Mouse (Mus musculus): ENCODE results near the gene Fzr1.
A peak's percentile ranks its signal among the peaks of the same experiment; 100 is the strongest.

Gene Fzr1

DNA sequence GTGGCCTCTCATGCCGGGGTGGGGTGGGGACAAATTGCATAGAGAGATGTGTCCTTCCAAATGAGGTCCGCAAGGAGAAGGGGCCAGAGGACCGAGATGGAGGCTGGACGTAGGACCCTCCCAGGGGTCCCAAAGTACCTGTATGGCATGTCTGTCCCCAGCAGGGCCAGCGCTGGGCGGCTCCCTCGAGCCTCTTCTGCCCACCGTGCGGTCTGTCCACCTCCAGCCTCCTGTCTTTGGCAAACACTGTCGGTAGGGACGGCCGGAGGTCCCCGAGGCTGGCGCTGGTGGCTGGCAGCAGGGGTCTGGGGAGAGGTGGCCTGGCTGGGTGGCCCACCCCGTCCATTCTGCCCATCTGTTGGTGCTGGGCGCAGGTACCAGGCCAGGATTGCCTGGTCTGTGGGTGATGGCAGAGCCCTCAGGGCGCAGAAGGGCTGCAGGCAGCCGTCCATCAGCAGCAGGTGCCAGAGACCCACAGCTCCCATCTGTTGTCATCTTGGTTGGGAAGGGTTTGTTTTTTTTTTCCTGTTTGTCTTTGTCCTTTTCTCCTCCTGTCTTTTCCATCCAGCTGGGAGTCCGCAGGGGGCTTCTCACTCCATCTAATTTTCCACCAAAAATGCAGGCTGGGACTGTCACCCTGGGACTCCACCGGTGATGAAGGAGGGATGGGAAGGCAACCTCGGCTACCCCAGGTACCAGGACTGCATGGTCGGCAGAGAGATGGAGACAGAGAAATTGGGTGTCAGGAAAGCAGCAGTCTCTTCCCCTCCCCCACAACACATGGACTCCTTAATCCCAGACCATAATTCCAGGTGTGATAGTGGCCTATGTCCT, 22.3 kb upstream of the Fzr1 start:
- Histone ChIP-seq H3K27me3 (ENCODE audit: control insufficient read depth, insufficient read depth, low read length, poor library complexity, severe bottlenecking) (no peaks in the 10 kb centered on the region), H3K36me3 (ENCODE audit: control insufficient read depth, insufficient read depth, low read length, poor library complexity, severe bottlenecking) (peaks cover 2% of the 10 kb centered on the region; the same call in 1 of the 2 replicates)
- DNase-seq (ENCODE audit: low read depth, low spot score): no peak

DNA sequence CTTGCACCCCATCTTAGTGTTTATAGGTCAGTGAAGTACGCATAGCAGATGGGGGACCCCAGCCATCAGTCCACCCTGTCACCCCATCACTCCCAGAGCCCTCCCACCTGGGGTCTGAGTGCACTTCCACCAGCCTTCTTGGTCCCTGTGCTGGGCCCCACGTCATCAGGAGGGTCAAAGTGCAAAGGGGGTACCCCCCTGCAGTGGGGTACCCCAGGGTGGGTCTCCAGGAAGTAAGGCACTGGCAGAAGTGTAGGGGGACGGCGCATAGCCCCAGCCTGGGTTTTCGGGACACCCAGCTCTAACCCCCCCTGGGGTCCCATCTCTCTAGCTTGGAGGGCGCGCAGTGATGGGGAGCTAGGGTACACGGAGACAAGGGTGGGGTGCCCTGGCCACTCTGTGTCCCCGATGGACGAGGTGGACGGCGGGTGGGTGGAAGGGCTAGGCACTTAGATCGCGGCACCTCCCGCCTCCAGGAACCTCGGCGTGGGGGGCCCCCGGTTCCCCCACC, 21.5 kb upstream of the Fzr1 start:
- DNase-seq (ENCODE audit: low read depth, low spot score): no peak
- Histone ChIP-seq H3K27me3 (ENCODE audit: control insufficient read depth, insufficient read depth, low read length, poor library complexity, severe bottlenecking) (no peaks in the 10 kb centered on the region), H3K36me3 (ENCODE audit: control insufficient read depth, insufficient read depth, low read length, poor library complexity, severe bottlenecking) (peaks cover 2% of the 10 kb centered on the region; the same call in 1 of the 2 replicates)

GRCm38 (mm10) chr10:81399296-81399695, 21.0 kb upstream of the Fzr1 start:
- DNase-seq (ENCODE audit: low read depth, low spot score): no peak
- Histone ChIP-seq H3K36me3 (ENCODE audit: control insufficient read depth, insufficient read depth, low read length, poor library complexity, severe bottlenecking) (peaks cover 2% of the 10 kb centered on the region; the same call in 1 of the 2 replicates), H3K27me3 (ENCODE audit: control insufficient read depth, insufficient read depth, low read length, poor library complexity, severe bottlenecking) (no peaks in the 10 kb centered on the region)

DNA sequence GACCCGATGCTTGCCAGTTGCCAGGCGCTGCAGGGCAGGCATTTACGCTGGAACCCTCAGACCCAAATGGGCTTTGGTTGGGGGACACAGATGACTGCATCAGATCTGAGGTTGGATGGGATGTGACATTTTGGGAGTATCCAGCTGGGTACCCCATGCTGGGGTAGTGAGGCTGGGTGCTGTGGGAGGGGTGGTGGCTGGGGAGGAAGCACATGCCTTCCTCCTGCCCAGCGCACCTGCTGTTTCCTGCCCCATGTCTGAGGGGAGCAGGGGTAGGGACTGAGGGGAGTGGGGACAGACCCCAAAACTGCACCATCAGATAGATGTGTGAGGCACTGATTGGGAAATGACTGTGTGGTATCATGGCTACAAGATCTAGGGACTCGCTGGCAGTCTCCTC, 18.4 kb upstream of the Fzr1 start:
- Histone ChIP-seq H3K27me3 (ENCODE audit: control insufficient read depth, insufficient read depth, low read length, poor library complexity, severe bottlenecking) (no peaks in the 10 kb centered on the region), H3K36me3 (ENCODE audit: control insufficient read depth, insufficient read depth, low read length, poor library complexity, severe bottlenecking) (peaks cover 2% of the 10 kb centered on the region; the same call in 1 of the 2 replicates)
- DNase-seq (ENCODE audit: low read depth, low spot score): no peak

- Histone ChIP-seq H3K36me3 (ENCODE audit: control insufficient read depth, insufficient read depth, low read length, poor library complexity, severe bottlenecking) (peaks cover 2% of the 10 kb centered on the region; the same call in 1 of the 2 replicates), H3K27me3 (ENCODE audit: control insufficient read depth, insufficient read depth, low read length, poor library complexity, severe bottlenecking) (no peaks in the 10 kb centered on the region)
- no peak for DNase-seq (ENCODE audit: low read depth, low spot score)
Measured at GRCm38 (mm10) chr10:81395865-81396264, 17.5 kb upstream of the Fzr1 start.

- peak; percentile 86 for DNase-seq (ENCODE audit: low read depth, low spot score)
Measured at GRCm38 (mm10) chr10:81395127-81395526, 16.8 kb upstream of the Fzr1 start.

GRCm38 (mm10) chr10:81393456-81394063, 15.2 kb upstream of the Fzr1 start:
- DNase-seq (ENCODE audit: low read depth, low spot score): no peak
- Histone ChIP-seq H3K36me3 (ENCODE audit: control insufficient read depth, insufficient read depth, low read length, poor library complexity, severe bottlenecking) (no peaks in the 10 kb centered on the region), H3K27me3 (ENCODE audit: control insufficient read depth, insufficient read depth, low read length, poor library complexity, severe bottlenecking) (no peaks in the 10 kb centered on the region)

More at GRCm38 (mm10) chr10:81395127-81395526, 16.8 kb upstream of the Fzr1 start:
- H3K27me3 ChIP-seq (ENCODE audit: control insufficient read depth, insufficient read depth, low read length, poor library complexity, severe bottlenecking): no peaks in the 10 kb centered on the region
- no peaks in the 10 kb centered on the region; the same call in 1 of the 2 replicates for H3K36me3 ChIP-seq (ENCODE audit: control insufficient read depth, insufficient read depth, low read length, poor library complexity, severe bottlenecking)

GRCm38 (mm10) chr10:81392781-81393185, 14.5 kb upstream of the Fzr1 start, which contains the start of gene Smim24:
TSS of gene Smim24 (plus strand) at chr10:81393051.
- Histone ChIP-seq H3K27me3 (ENCODE audit: control insufficient read depth, insufficient read depth, low read length, poor library complexity, severe bottlenecking) (no peaks in the 10 kb centered on the region), H3K36me3 (ENCODE audit: control insufficient read depth, insufficient read depth, low read length, poor library complexity, severe bottlenecking) (no peaks in the 10 kb centered on the region)
- no peak for DNase-seq (ENCODE audit: low read depth, low spot score)

GRCm38 (mm10) chr10:81392270-81392669, 14.0 kb upstream of the Fzr1 start:
- Histone ChIP-seq H3K27me3 (ENCODE audit: control insufficient read depth, insufficient read depth, low read length, poor library complexity, severe bottlenecking) (no peaks in the 10 kb centered on the region), H3K36me3 (ENCODE audit: control insufficient read depth, insufficient read depth, low read length, poor library complexity, severe bottlenecking) (no peaks in the 10 kb centered on the region; the same call in 1 of the 2 replicates)
- DNase-seq (ENCODE audit: low read depth, low spot score): no peak

DNA sequence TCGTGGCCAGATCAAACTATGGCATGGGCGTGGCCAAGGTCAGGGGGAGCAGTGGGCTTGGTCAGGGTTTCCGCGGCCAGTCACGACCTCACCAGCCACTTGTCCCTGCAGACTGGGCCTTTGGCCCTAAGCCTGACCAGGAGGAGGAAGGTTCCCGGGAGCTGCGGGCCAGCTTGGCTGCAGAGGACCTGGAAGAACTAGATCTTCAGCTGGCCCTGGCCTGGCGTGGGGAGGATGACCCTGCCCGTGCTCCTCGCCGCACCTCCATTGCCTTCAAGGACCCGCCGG, 12.3 kb upstream of the Fzr1 start:
- Histone ChIP-seq H3K27me3 (ENCODE audit: control insufficient read depth, insufficient read depth, low read length, poor library complexity, severe bottlenecking) (no peaks in the 10 kb centered on the region), H3K36me3 (ENCODE audit: control insufficient read depth, insufficient read depth, low read length, poor library complexity, severe bottlenecking) (peaks cover 3% of the 10 kb centered on the region; the same call in 1 of the 2 replicates)
- no peak for DNase-seq (ENCODE audit: low read depth, low spot score)

DNA sequence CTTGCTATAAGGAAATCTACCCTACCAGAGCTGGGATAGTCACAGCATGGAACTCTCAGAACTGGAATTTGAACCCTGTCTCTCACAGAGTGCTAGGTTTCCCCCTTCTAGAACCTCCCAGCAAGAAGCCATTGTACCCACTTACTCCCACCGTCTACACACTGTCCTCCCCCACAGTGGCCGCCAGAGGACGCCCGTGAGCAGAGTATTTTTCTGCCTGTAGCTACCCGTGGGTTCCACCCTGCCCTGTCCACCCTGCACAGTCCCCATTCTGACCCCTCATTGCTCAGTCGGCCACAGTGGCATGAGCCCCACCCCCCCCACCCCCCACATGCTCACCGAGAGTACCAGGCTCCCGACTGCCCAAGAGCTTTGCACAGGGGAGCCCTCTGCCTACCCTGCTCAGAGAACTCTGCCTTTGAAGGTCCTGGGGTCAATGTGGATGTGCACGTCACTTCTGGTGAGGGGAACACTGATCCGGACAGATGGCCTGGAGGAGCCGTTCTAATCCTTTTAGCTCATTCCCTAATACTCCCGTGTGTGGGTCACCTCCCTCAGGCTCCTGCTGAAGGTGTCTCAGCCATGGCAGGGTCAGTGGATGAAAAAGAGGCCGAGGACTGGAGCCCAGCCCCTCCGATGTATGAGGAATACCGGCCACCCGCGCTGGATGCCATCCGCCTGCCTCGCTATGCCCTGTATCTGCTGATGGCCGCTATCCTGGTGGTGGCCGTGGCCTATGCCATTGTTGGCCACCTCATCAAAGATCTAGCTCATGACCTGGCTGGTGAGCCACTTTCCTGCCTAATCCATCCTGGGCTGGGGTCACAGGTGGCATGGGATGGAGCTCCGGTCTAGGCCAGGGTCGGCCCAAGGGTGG, 11.7 kb upstream of the Fzr1 start:
- Histone ChIP-seq H3K36me3 (ENCODE audit: control insufficient read depth, insufficient read depth, low read length, poor library complexity, severe bottlenecking) (peaks cover 3% of the 10 kb centered on the region; the same call in 1 of the 2 replicates), H3K27me3 (ENCODE audit: control insufficient read depth, insufficient read depth, low read length, poor library complexity, severe bottlenecking) (no peaks in the 10 kb centered on the region)
- DNase-seq (ENCODE audit: low read depth, low spot score): peak; percentile 79

- no peak for DNase-seq (ENCODE audit: low read depth, low spot score)
- peaks cover 3% of the 10 kb centered on the region; the same call in 1 of the 2 replicates for H3K36me3 ChIP-seq (ENCODE audit: control insufficient read depth, insufficient read depth, low read length, poor library complexity, severe bottlenecking)
- no peaks in the 10 kb centered on the region for H3K27me3 ChIP-seq (ENCODE audit: control insufficient read depth, insufficient read depth, low read length, poor library complexity, severe bottlenecking)
Measured at GRCm38 (mm10) chr10:81389373-81389772, 11.1 kb upstream of the Fzr1 start.

DNA sequence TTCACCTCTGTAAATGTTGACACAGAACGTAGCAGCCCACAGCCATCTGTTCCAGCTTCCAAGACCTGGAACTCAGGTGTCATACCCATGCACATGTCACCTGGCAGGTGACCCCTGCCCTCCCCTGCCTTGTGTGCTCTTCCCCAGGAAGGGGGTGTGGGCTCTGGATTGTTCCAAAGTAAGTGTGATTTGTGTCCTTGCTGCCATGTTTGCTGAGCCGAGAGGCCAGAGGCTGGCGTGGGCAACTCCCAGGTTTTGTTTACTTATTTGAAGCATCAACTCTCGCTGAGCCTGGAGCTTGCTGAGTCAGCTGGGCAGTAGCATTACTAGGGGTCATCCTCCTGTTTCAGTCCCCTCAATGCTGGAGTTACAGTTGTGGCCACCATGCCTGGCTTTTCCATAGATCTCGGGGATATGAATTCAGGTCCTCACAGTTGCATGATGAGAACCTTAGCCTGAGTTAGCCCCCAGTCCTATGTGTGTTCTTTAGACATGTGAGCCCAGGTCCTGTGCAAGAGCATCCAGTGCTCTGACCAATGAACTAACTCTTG, 10.3 kb upstream of the Fzr1 start, which contains the start of gene Gm48552:
TSS of gene Gm48552 (plus strand) at position 501 of the 551 bp plus-strand sequence.
- Histone ChIP-seq H3K27me3 (ENCODE audit: control insufficient read depth, insufficient read depth, low read length, poor library complexity, severe bottlenecking) (no peaks in the 10 kb centered on the region), H3K36me3 (ENCODE audit: control insufficient read depth, insufficient read depth, low read length, poor library complexity, severe bottlenecking) (peaks cover 3% of the 10 kb centered on the region; the same call in 1 of the 2 replicates)
- no peak for DNase-seq (ENCODE audit: low read depth, low spot score)

- DNase-seq (ENCODE audit: low read depth, low spot score): no peak
- H3K36me3 ChIP-seq (ENCODE audit: control insufficient read depth, insufficient read depth, low read length, poor library complexity, severe bottlenecking): peaks cover 3% of the 10 kb centered on the region; the same call in 1 of the 2 replicates
Measured at GRCm38 (mm10) chr10:81387716-81388115, 9.4 kb upstream of the Fzr1 start.

More at GRCm38 (mm10) chr10:81387716-81388115, 9.4 kb upstream of the Fzr1 start:
- no peaks in the 10 kb centered on the region for H3K27me3 ChIP-seq (ENCODE audit: control insufficient read depth, insufficient read depth, low read length, poor library complexity, severe bottlenecking)
